Mouse (Mus musculus) gastrocnemius, adult 2 months (tissue): ENCODE data around the gene Chid1. TPM values are rescaled to one million over a fixed set of nuclear protein-coding genes. Genes with fewer than 3 reads are reported as not detected.
A peak's percentile ranks its signal among the peaks of the same experiment; 100 is the strongest.

Experiments
- DNase-seq: peaks from one replicate; pipeline ENCODE4 v3.0.0; 2022
- H3K27ac ChIP-seq: fragments of 200-600 bp; 2 replicates; pipeline ENCODE4 v1.8.1; 2022; ENCODE audit warnings: mild to moderate bottlenecking
- H3K4me3 ChIP-seq: fragments of 200-600 bp; 2 replicates; pipeline ENCODE4 v1.8.1; 2022; ENCODE audit warnings: mild to moderate bottlenecking, moderate library complexity
- CTCF ChIP-seq: fragments of 200-600 bp; IDR thresholded peaks from 2 replicates; pipeline ENCODE4 v1.8.1; 2022; ENCODE audit warnings: antibody characterized with exemption, mild to moderate bottlenecking, moderate library complexity
- intact Hi-C: fragments of 180-260 bp; cut with DNase I; formaldehyde crosslinking; loops from one replicate; pipeline ENCODE4 v1.15.1; 2025
- total RNA-seq, 2 experiments: library from RNA; stranded (reverse); gene quantifications; 2 replicates each; pipeline ENCODE4 v1.2.3; 2021

The Chid1 gene
- total RNA-seq, 2 experiments from 2014 or later = 11.5 to 21.6 TPM

GRCm38 (mm10) chr7:141491151-141491550 is 48.5 kb downstream of the Chid1 start:
- peak; percentile 20; the same call in 1 of the 2 replicates for TF ChIP-seq CTCF
- no peak overlapping the region for H3K4me3 ChIP-seq
- intact Hi-C loops = no loop called here
- H3K27ac ChIP-seq = no peak overlapping the region
- DNase-seq = no peak

- no peak overlapping the region for H3K4me3 ChIP-seq
- no peak for DNase-seq
- no peak overlapping the region for H3K27ac ChIP-seq
- intact Hi-C loops = no loop called here
- TF ChIP-seq CTCF = no peak
These were observed 52.5 kb downstream of the Chid1 start for GRCm38 (mm10) chr7:141487141-141487540.

- TF ChIP-seq CTCF = no peak
- intact Hi-C loops = no loop called here
- H3K4me3 ChIP-seq = no peak overlapping the region
- no peak overlapping the region for H3K27ac ChIP-seq
- no peak for DNase-seq
These were observed 53.4 kb downstream of the Chid1 start for GRCm38 (mm10) chr7:141486239-141486638.

GRCm38 (mm10) chr7:141485606-141486005 is 54.1 kb downstream of the Chid1 start:
- Histone ChIP-seq H3K4me3 (no peak overlapping the region), H3K27ac (no peak overlapping the region)
- DNase-seq = no peak
- TF ChIP-seq CTCF = no peak
- intact Hi-C loops = no loop called here

- intact Hi-C loops = no loop called here
- no peak for DNase-seq
- no peak overlapping the region for H3K27ac ChIP-seq
- H3K4me3 ChIP-seq = no peak overlapping the region
- no peak for TF ChIP-seq CTCF
These were observed 54.5 kb downstream of the Chid1 start for GRCm38 (mm10) chr7:141485186-141485585.

GRCm38 (mm10) chr7:141484186-141485120 is 55.2 kb downstream of the Chid1 start:
- Histone ChIP-seq H3K27ac (no peak overlapping the region), H3K4me3 (no peak overlapping the region)
- TF ChIP-seq CTCF = no peak
- no peak for DNase-seq
- intact Hi-C loops = no loop called here

GRCm38 (mm10) chr7:141483114-141483653 is 56.5 kb downstream of the Chid1 start:
- no peak for DNase-seq
- no peak overlapping the region for H3K4me3 ChIP-seq
- TF ChIP-seq CTCF = no peak
- intact Hi-C loops = no loop called here
- H3K27ac ChIP-seq = no peak overlapping the region

GRCm38 (mm10) chr7:141482531-141483024 is 57.1 kb downstream of the Chid1 start:
- Histone ChIP-seq H3K4me3 (peak overlapping the region; percentile 76), H3K27ac (peak overlapping the region; percentile 43; the same call in 1 of the 2 replicates)
- TF ChIP-seq CTCF = no peak
- intact Hi-C loops = no loop called here
- DNase-seq = no peak

- Histone ChIP-seq H3K27ac (peak overlapping the region; percentile 49; the same call in 1 of the 2 replicates), H3K4me3 (peak overlapping the region; percentile 76)
- DNase-seq = peak; percentile 52
- intact Hi-C loops = no loop called here
- peak; percentile 59 for TF ChIP-seq CTCF
These were observed 57.9 kb downstream of the Chid1 start for GRCm38 (mm10) chr7:141481498-141482401.

- no peak for TF ChIP-seq CTCF
- peak overlapping the region; percentile 49; the same call in 1 of the 2 replicates for H3K27ac ChIP-seq
- DNase-seq = peak; percentile 72
- peak overlapping the region; percentile 76 for H3K4me3 ChIP-seq
- intact Hi-C loops = loop anchor here (1.0 kb wide), 2 partner anchors 44 to 185 kb away; no protein-coding TSS in a partner anchor
These were observed 58.7 kb downstream of the Chid1 start for GRCm38 (mm10) chr7:141480842-141481497.

GRCm38 (mm10) chr7:141478270-141478748 is 61.3 kb downstream of the Chid1 start:
- intact Hi-C loops = no loop called here
- H3K4me3 ChIP-seq = peak overlapping the region; percentile 97
- no peak for TF ChIP-seq CTCF

More at GRCm38 (mm10) chr7:141478270-141478748, 61.3 kb downstream of the Chid1 start:
- DNase-seq = peak; percentile 45
- H3K27ac ChIP-seq = peak overlapping the region; percentile 98
